Mouse (Mus musculus) heart, embryonic 10.5 days (tissue): Measurements from ENCODE around the gene Eps8. TPM values are rescaled to one million over a fixed set of nuclear protein-coding genes. Genes with fewer than 3 reads are reported as not detected.

Experiments
- DNase-seq: peaks from one replicate; pipeline ENCODE4 v3.0.0-alpha.2; 2017; ENCODE audit warnings: low spot score
- H3K27ac ChIP-seq: fragments of 300-500 bp; sonication (generic); 2 replicates; pipeline ENCODE4 v1.5.1; 2016; ENCODE audit warnings: mild to moderate bottlenecking
- H3K27me3 ChIP-seq: fragments of 300-500 bp; sonication (generic); 2 replicates; pipeline ENCODE4 v1.6.1; 2016; ENCODE audit warnings: mild to moderate bottlenecking; ENCODE audit not compliant: poor library complexity, insufficient read depth, severe bottlenecking
- H3K36me3 ChIP-seq: fragments of 300-500 bp; sonication (generic); 2 replicates; pipeline ENCODE4 v1.6.1; 2016; ENCODE audit warnings: mild to moderate bottlenecking, moderate library complexity
- H3K4me1 ChIP-seq: fragments of 300-500 bp; sonication (generic); 2 replicates; pipeline ENCODE4 v1.6.1; 2016; ENCODE audit warnings: mild to moderate bottlenecking
- H3K4me3 ChIP-seq: fragments of 300-500 bp; sonication (generic); 2 replicates; pipeline ENCODE4 v1.5.1; 2016; ENCODE audit warnings: mild to moderate bottlenecking, moderate library complexity
- H3K9me3 ChIP-seq: fragments of 300-500 bp; sonication (generic); 2 replicates; pipeline ENCODE4 v1.6.1; 2016; ENCODE audit warnings: mild to moderate bottlenecking, moderate library complexity
- WGBS: fragments of 180-500 bp; shearing (Covaris S2); methylation state at CpG from one replicate; pipeline ENCODE4 v1.1.7; 2016; 5-methylcytosine and 5-hydroxymethylcytosine counted together
- polyA plus RNA-seq: library from polyadenylated mRNA; unstranded; fragments of >200 nt; fragmentation: Nextera tagmentation; extraction: Ambion mirVana; gene quantifications from 2 replicates; pipeline ENCODE4 v1.2.1, GENCODE M21; 2016

Eps8 gene
- polyA plus RNA-seq: 14.9 and 16.3 TPM in 2 replicates

DNA sequence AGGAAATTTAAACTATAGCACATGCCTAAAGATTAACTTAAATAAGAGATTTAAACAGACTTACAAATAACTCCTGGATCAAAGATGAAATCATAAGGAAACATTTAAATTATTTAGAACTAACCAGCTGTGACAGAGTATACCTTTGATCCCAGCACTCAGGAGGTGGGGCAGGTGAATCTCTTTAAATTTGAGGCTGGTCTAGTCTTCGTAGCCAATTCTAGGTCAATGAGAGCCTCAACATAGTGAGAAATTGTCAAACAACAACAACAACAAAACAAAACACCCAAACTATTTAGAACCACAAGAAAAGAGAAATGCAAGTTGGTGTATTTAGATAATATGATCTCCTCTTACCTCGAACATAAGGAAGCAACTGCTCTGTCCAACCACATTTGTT is at the start of gene Eps8:
Gene Eps8, minus strand, starts transcription at position 101 of the 400 bp plus-strand sequence.
- H3K4me1 ChIP-seq: peaks cover 9% of the 10 kb centered on the region
- no peak within 1 kb of the TSS for H3K27ac ChIP-seq
- no peaks in the 10 kb centered on the region for H3K36me3 ChIP-seq
- no peaks in the 10 kb centered on the region for H3K9me3 ChIP-seq
- no peaks in the 10 kb centered on the region for H3K27me3 ChIP-seq
- WGBS: 84% methylated on average over 2 of the region's 2 CpGs
- H3K4me3 ChIP-seq: no peak within 1 kb of the TSS
- no peak for DNase-seq

DNA sequence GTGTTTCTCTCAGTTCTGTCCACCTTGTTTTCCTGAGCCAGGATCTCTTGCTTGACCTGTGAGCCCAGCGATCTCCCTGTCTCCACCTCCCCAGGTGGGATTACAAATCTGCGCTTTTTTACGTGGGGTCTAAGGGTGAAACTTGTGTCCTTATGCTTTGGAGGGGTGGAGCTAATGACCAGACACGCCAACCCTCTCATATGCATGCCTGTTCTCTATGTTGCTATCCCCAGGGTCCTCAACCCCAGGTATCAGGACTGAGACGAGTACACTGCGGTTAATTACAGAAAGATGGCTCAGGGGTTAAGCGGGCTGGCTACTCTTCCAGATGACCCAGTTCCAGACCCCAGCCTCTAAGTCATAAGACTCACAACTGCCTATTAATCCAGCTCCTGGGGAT is 48.8 kb upstream of the Eps8 start:
- H3K27me3 ChIP-seq: no peaks in the 10 kb centered on the region
- 81% methylated on average over 7 of the region's 7 CpGs for WGBS
- H3K27ac ChIP-seq: peak overlapping the region; percentile 47; the same call in 1 of the 2 replicates
- H3K4me3 ChIP-seq: no peak overlapping the region
- H3K4me1 ChIP-seq: peaks cover 16% of the 10 kb centered on the region
- no peaks in the 10 kb centered on the region for H3K36me3 ChIP-seq
- DNase-seq: no peak
- no peaks in the 10 kb centered on the region for H3K9me3 ChIP-seq

DNA sequence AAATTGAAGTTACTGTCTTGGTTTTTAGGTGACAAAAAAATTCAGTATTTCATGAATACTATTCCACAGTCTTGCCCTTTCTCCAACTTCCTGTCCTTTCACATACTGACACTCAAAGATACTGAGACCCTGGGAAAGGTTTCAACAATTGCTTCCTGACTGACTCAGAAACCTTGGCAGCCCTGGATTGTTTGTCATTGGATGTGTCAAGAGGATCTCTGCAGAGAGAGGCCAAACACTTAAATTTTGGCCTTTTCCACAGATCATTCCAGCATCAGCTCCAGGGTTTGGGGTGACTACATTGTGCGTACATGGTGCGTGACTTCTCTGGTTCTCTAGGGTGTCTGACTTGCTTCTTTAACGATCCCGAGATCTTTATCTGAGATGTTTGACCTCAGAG is 48.2 kb upstream of the Eps8 start:
- 70% methylated on average over 4 of the region's 4 CpGs for WGBS
- Histone ChIP-seq H3K9me3 (no peaks in the 10 kb centered on the region), H3K27ac (peak overlapping the region; percentile 47; the same call in 1 of the 2 replicates), H3K36me3 (no peaks in the 10 kb centered on the region), H3K4me3 (no peak overlapping the region), H3K4me1 (peaks cover 16% of the 10 kb centered on the region), H3K27me3 (no peaks in the 10 kb centered on the region)
- DNase-seq: no peak

DNA sequence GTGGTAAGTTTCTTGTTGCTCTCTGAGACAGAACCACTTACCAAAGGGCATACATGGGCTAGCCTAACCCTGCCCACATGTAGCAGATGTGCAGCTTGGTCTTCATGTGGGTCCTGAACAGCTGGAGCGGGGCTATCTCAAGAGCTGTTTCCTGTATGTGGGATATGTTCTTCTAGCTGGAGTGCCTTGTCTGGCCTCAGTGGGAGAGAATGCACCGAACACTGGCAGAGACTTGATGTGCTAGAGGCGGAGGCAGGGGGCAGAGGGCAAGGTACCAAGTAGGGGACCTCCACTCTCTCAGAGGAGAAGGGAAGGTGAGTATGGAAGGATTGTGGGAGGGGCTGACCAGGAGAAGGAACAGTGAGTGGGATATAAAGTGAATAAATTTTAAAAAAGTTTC is 47.5 kb upstream of the Eps8 start:
- Histone ChIP-seq H3K4me3 (no peak overlapping the region), H3K27me3 (no peaks in the 10 kb centered on the region), H3K9me3 (no peaks in the 10 kb centered on the region), H3K4me1 (peaks cover 16% of the 10 kb centered on the region), H3K36me3 (no peaks in the 10 kb centered on the region), H3K27ac (peak overlapping the region; percentile 1; the same call in 1 of the 2 replicates)
- WGBS: 71% methylated on average over 3 of the region's 3 CpGs
- DNase-seq: peak; percentile 69

DNA sequence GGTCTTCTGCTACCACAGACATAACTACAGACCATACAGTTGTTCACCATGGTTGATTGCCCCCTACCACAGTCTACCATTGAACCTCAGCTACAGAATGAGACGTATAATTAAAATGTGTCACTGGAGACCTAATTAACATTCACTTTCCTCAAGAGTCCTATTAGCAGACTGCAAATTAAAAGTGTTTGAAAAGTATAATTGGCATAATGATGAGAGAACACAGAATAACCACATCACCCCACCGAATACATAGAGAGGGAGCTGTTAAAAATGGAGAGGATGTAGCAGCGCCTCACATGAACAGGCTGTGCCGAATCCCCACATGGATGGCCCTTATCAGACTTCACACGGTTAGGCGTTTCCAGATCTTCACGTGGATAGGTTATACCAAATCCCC is 44.8 kb upstream of the Eps8 start:
- peaks cover 12% of the 10 kb centered on the region for H3K4me1 ChIP-seq
- WGBS: 88% methylated on average over 7 of the region's 7 CpGs

DNA sequence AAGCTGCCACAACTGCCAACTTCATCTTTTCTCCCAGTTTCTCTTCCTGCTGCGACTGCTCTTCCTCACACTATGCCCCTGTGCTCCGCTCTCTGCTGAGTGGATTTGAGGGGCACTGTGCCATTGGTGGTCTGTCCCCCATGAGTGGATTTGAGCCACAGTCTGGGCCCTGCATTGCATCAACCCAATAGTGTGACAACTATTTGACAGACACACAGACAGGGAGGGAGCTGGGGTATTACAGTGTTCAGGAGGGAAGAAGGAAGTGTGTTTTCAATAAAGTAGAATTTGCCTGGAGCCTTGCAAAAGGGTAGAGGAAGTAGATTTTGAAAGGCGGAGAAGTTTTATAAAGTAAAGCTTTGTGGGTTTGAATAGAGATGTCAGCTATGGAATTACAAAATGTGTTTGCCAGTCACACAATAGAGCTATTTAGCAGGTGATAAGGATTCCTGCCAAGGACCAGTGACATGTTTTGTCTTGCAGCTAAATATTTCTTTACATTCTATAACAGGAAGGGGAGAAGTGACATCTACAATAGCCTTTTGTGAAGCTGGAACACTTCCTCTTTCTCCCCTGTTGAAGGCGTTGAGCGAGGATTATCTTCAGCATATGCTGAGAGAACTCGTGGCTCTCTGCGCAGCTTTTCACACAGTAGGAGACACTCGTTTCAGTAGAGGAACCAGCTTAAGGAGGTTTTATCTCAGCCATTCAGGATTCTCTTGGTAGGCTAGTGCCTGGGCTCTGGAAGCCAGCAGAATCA is 41.9 kb upstream of the Eps8 start:
- DNase-seq: no peak
- 58% methylated on average over 8 of the region's 8 CpGs for WGBS

More for the DNA sequence above, 44.8 kb upstream of the Eps8 start:
- Histone ChIP-seq H3K36me3 (no peaks in the 10 kb centered on the region), H3K27ac (no peak overlapping the region), H3K27me3 (no peaks in the 10 kb centered on the region), H3K4me3 (no peak overlapping the region), H3K9me3 (no peaks in the 10 kb centered on the region)
- no peak for DNase-seq

DNA sequence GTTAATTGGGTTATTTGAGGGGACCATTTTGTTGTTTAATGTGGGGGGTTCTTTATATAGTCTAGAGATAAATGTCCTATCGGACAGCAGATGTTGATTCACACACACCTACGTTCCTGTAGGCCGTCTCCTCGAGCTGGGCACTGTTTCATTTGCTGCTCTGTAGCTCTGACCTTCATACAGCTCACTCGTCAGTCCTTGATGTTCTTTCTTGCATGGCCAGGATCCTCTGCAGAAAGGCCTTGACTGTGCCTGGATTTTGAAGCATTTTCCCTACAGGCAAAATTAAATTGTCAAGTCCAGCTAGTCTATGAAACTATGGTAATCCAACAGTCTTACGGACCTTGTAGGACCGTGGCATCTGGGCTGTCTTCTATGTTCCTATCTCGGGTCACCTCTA is 40.4 kb upstream of the Eps8 start:
- WGBS: 86% methylated on average over 8 of the region's 8 CpGs
- DNase-seq: no peak

More for the DNA sequence above, 41.9 kb upstream of the Eps8 start:
- Histone ChIP-seq H3K4me3 (no peak overlapping the region), H3K36me3 (no peaks in the 10 kb centered on the region), H3K27me3 (no peaks in the 10 kb centered on the region), H3K4me1 (peaks cover 2% of the 10 kb centered on the region; the same call in 1 of the 2 replicates), H3K9me3 (no peaks in the 10 kb centered on the region), H3K27ac (no peak overlapping the region)

DNA sequence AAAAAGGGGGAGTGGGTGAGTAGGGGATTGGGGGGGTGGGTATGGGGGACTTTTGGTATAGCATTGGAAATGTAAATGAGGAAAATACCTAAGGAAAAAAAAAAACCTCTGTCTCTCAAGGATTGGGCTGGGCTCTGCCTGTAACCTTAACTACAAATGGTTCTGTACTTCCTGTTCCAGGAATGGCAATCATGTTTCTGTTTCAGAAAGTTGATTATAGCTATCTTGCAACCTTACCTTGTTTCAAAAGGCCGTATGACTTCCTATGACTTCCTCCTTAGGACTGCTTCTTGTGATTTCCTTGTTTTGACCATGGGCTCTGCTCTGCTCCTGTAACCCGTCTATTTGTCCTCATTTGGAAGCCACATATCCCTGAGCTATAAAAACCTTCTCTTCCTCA is 39.6 kb upstream of the Eps8 start:
- Histone ChIP-seq H3K4me1 (peaks cover 2% of the 10 kb centered on the region; the same call in 1 of the 2 replicates), H3K4me3 (no peak overlapping the region), H3K27ac (no peak overlapping the region), H3K27me3 (no peaks in the 10 kb centered on the region), H3K36me3 (no peaks in the 10 kb centered on the region), H3K9me3 (no peaks in the 10 kb centered on the region)
- DNase-seq: no peak
- 72% methylated on average over 2 of the region's 2 CpGs for WGBS

More for the DNA sequence above, 40.4 kb upstream of the Eps8 start:
- H3K4me1 ChIP-seq: peaks cover 2% of the 10 kb centered on the region; the same call in 1 of the 2 replicates
- no peaks in the 10 kb centered on the region for H3K36me3 ChIP-seq
- H3K4me3 ChIP-seq: no peak overlapping the region
- H3K27me3 ChIP-seq: no peaks in the 10 kb centered on the region
- no peaks in the 10 kb centered on the region for H3K9me3 ChIP-seq
- no peak overlapping the region for H3K27ac ChIP-seq

DNA sequence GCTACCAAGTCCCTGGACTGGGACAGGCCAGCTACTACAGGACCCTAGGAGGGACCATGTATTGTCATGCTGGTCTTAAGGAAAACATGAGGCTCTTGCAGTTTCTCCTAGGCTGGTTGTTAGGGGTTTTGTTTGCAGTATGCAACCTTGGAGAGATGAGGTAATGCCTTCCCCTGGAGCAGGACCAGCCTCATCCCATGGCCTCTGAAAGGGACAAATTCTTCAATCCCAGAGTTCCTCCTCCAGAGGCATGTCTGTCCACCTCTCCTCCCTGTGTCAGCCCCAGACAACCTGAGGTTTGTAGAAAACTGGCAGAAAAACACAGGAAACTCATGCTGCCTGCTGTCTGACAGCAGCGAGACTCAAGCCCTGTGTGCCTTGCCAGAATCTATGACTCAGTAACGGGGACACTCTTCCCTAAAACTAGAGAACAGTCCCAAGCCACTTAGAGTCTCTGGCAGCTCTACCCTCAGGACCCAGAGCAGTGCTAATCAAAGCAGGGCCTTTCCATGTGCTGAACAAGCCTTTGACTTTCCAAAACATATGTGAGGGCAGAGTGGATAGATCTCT is 36.0 kb upstream of the Eps8 start:
- no peaks in the 10 kb centered on the region for H3K27me3 ChIP-seq
- WGBS: 58% methylated on average over 2 of the region's 2 CpGs
- DNase-seq: no peak
- no peak overlapping the region for H3K27ac ChIP-seq
- no peaks in the 10 kb centered on the region for H3K4me1 ChIP-seq
- no peak overlapping the region for H3K4me3 ChIP-seq
- no peaks in the 10 kb centered on the region for H3K36me3 ChIP-seq
- no peaks in the 10 kb centered on the region for H3K9me3 ChIP-seq

DNA sequence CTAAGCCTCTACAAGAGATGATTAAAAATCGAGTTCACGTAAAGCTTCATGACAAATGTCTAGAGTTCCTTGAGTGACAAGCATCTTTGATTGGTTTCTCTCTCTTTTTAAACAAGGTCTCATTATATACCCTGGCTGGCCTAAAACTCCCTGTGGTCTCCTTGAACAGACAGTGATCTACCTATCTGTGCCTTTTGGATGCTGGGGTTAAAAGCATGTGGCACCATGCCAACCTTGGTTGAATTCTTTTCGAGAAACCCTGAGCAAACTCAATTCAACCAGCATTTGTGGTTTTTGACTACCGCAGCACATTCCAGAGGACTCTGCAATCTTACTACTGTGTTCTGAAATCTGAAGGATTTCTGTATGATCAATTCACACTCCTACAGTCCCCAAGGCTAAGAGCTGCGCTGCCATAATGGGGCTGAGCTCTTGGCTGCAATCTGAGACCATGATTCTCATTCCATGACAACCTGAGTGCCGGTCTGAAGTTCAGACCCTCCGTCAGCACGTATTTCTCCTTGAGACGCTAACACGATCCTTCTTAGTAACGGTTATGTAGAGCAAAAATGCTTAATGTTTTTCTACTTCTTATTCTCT is 33.9 kb upstream of the Eps8 start:
- Histone ChIP-seq H3K9me3 (no peaks in the 10 kb centered on the region), H3K4me1 (no peaks in the 10 kb centered on the region), H3K4me3 (no peak overlapping the region), H3K27ac (no peak overlapping the region), H3K27me3 (no peaks in the 10 kb centered on the region), H3K36me3 (no peaks in the 10 kb centered on the region)
- 87% methylated on average over 11 of the region's 11 CpGs for WGBS
- DNase-seq: no peak

DNA sequence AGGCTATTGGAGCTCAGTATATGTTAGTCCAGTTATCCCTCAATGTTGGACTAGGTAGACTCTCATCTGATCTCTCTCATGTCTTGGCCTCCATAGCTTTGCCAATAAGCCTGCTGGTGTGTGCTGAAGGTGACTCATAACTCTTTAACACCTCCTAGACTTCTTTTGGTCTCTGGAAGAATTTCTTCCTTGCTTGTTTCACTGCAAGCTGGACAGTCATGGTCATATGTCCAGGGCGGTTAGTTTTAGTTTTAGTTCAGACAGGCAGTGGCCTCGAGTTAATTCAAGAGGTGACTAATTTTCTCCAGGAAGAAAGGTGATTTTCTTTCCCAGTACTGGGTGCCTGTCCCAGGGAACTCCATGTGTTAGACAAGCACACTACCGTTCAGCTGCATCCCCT is 33.4 kb upstream of the Eps8 start:
- Histone ChIP-seq H3K4me1 (no peaks in the 10 kb centered on the region), H3K36me3 (no peaks in the 10 kb centered on the region), H3K4me3 (no peak overlapping the region), H3K27ac (no peak overlapping the region), H3K9me3 (no peaks in the 10 kb centered on the region), H3K27me3 (no peaks in the 10 kb centered on the region)
- WGBS: 79% methylated on average over 3 of the region's 3 CpGs
- DNase-seq: no peak

DNA sequence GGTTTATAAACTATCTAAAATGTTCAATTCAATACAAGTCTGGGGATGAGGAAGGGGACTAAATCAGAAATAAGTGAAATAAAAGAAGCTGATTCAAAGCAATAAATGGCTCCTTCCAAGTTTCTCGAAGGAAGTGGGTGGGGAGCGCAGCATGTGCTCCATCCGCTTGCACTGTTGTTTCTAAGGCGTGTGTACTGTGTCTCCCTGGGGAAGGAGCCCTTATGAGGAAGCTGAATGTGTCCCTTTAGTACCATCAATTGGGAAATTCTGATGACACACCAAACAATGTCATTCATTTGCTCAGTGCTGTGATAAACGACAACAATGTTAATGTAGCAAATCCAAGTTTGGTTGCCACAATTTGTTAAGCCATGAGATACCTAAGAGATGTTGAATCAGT is 33.0 kb upstream of the Eps8 start:
- Histone ChIP-seq H3K9me3 (no peaks in the 10 kb centered on the region), H3K4me1 (no peaks in the 10 kb centered on the region), H3K4me3 (no peak overlapping the region), H3K27ac (no peak overlapping the region), H3K27me3 (no peaks in the 10 kb centered on the region), H3K36me3 (no peaks in the 10 kb centered on the region)
- 92% methylated on average over 5 of the region's 5 CpGs for whole genome bisulfite sequencing
- DNase-seq: no peak

DNA sequence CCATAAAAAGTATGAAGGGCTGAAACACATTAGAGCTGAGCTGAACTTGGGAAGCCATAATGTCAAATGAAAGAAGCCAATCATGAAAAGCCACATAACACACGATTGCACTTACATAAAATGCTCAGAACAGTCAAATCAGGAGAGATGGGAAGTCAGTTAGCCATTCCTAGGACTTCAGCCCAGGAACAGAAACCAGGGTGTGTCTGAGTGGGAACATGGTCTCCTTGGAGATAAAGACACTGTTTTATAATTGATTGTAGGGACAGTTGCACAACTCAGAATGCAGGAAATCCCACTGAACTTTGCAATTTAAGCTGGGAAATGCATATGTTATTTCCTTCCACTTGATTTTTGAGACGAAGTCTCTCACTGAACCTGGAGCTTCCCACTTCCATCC is 28.0 kb upstream of the Eps8 start:
- WGBS: 75% methylated on average over 2 of the region's 2 CpGs
- Histone ChIP-seq H3K4me1 (no peaks in the 10 kb centered on the region), H3K27ac (no peak overlapping the region), H3K36me3 (no peaks in the 10 kb centered on the region), H3K4me3 (no peak overlapping the region), H3K9me3 (no peaks in the 10 kb centered on the region), H3K27me3 (no peaks in the 10 kb centered on the region)
- no peak for DNase-seq
